Mouse (Mus musculus) embryonic fibroblast, embryonic 13.5 days (primary cell): Measurements from ENCODE around the gene Fam205c.

Experiments
- CTCF ChIP-seq: IDR thresholded peaks from 2 replicates; pipeline ENCODE4 v1.5.1; 2011; ENCODE audit warnings: mild to moderate bottlenecking, control low read depth, low read length, moderate library complexity, borderline replicate concordance; ENCODE audit not compliant: insufficient read depth
- POLR2A ChIP-seq: IDR thresholded peaks from 2 replicates; pipeline ENCODE4 v1.6.1; 2011; ENCODE audit warnings: low read depth, mild to moderate bottlenecking, control low read depth, low read length, moderate library complexity

- TF ChIP-seq CTCF (no peak), POLR2A (no peak)
These were observed 48.0 kb upstream of the Fam205c start for GRCm38 (mm10) chr4:42922056-42922455.
